Mouse (Mus musculus) lung, postnatal 25 days (tissue): ENCODE measurements around the gene 1700122O11Rik.

Source experiments
- DNase-seq: peaks from one replicate; pipeline ENCODE4 v3.0.0; 2022; ENCODE audit warnings: low spot score

The 1700122O11Rik gene

DNA sequence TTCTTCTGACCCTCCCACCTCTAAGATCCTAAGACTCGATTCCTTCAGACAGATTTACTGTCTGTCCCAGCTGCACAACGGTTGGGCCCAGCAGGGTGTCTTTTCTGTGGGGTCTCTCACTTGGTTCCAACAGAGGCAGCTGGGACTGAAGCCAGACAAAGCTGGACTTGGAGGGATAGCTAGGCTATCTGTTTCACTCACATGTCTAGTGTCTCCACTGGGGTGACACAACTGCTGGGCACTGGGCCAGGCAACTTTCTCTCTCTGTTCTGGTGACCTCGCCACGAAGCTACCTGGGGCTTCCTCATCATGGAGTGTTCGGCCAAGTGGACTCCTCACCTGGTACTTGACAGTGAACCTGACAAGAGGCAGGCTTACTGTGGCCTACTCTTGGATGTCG, 10.4 kb downstream of the 1700122O11Rik start:
- no peak for DNase-seq

DNA sequence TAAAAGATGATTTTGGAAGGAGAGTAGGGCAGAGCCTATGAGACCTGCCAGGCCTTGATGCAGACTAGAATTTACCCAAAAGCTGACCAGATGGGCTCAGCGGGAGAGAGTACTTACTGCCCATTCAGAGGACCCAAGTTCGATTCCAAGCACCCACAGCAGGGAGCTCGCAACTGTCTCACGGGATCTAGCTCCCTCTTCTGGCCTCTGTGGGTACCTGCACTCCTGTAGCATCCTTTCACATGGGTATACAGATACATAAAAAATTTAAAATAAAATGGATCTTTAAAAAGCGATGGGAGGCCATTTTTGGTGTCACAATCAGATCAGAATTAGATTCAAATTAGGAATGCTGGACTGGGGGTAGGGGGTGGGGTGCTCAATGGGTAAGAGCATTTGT, 11.1 kb downstream of the 1700122O11Rik start:
- DNase-seq, result no peak

DNA sequence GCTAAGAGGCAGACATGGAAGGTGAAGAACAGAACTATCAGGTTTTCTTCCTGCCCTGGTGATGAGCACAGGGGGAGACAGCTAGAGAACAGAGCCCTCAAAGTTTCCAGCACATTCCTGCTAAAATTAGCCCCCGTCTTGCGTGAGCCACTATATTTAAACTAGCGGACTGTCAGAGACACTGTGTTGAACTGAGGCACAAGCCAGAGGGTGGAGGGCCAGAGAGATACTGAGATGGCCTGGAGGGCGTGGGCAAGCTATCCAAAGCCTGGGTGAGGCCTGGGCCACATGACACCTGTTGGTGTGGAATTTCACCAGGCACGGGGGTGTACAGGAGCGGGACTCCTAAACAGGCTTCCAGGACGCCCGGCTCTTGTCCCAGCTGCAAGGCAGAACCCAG, 14.0 kb downstream of the 1700122O11Rik start:
- DNase-seq, result no peak

DNA sequence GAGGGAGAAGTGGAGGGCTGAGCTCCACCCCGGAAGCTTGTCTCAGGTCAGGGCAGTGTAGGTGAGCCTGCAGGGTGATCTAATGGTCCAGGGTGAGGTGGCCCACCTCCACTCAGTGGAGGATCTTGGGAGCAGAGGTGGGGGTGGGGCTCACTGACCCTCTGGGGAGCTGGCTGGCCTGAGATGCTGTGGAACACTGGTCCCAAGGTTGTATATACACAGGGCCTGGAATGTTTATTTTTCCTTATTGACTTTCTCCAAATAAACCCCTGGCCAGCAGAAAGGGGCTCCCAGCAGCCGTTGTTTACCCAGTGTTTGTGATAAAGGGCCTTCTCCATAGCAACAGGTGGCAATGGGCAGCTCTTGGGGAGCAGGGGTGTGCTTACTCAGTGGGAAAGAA, 18.5 kb downstream of the 1700122O11Rik start:
- peak; percentile 80 for DNase-seq

DNA sequence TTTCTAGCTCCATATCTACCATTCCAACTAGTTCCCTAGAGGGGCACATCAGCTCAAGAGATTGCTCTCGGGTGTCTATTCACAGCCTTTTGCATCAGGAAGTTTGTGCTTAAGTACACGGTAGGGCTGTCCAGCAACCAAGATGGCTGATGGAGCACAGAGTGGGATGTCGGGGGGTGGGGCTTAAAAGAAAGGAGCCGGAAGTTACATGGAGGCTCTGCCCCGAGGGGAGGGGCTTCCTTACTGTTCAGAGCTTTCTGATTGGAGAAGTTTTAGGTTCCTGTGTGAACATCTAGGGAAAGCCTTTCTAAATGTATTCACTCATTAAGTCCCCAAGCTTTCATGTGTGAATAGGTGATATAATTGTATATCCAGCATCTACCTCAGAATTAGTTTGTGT, 21.5 kb downstream of the 1700122O11Rik start:
- no peak for DNase-seq

DNA sequence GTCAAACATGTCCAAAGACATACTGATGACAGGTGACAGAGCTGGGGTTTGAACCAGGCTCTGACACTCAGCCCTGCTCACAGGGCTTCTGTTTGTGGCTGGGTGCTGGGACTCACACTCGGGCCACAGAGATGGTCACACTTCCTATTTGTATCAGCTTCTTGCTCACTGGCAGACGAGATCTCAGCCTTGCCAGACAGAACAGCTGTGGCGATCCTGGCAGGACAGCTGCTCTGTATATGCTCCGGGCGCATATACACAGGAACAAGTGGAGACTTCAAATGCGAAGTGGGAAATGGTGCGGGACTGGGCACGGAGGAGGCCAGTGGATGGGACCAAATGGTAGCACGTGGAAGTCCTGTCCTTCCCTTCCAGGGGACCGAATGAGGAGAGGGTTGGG, 25.5 kb downstream of the 1700122O11Rik start:
- no peak for DNase-seq

DNA sequence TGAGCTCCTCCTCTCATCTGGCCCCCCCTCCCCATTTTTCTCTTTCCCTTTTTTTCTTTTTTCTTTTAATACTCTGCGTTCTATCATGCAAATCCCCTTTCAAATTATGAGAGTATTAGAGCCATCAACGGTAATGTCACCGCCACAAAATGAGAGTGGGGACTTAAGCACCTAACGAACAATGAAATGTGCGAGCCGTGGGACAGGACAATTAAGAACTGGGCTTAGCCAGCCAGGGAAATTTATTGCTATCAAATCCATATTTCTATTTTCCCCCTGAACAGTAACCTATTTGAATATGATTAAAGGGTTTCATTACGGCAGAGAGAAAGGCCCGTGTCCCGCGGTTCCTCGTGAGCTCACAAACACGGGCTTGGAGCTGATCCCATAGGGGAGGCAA, 27.0 kb downstream of the 1700122O11Rik start:
- DNase-seq, result no peak

DNA sequence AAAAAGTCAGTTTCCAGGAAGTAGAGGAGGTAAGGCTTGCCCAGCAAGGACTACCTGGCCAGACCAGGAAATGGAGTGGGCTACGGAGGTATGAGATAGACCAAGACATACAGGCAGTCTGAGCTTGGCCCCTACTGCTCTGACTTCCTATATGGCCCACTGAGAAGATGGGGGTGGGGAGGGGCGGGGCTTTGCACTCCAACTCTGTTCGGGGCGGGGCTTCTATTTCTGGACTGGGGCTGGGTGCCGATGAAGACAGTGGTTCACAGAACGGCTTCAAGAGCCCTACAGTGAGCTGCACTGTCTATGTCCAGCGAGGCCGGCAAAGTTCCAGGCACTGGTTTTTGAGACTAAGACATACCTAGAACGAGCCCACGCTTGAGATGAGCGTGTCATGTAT, 27.8 kb downstream of the 1700122O11Rik start:
- DNase-seq, result no peak

DNA sequence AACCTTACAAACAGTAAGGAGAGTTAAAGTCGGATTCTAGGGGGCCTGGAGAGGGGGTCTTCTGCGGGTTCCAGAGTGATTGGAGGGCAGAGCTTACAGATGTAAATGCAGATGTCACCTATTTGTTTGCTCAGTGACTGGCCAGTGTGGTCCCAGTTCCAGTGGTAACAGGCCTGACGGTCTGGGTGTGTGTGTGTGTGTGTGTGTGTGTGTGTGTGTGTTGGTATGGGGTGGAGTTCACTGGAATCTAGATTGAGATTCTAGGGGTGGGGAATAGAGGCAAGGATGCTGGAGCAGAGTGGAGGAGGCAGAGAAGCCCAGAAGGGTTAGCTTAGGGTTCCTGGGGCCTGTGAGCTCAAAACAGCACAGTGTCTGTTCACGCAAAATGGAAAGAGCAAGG, 32.3 kb downstream of the 1700122O11Rik start:
- DNase-seq, result no peak

DNA sequence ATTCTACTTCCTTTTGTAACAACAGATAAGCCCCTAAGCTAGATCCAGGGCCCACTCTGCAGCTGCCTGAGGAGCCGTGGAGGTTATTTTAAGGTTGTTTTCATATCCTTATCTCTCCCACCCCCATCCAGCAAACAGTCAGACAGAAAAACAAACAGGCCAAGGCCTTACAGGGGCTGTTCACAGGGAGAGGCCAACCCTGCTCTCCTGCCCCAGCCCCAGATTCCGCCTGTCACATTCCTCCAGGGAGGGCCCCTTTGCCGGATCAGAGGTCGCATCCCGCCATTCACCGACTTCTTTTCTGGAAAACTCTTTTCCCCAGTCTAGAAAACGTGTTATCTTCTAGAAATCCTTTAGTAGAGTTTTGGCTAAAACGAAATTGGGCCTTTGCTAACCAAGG, 33.0 kb downstream of the 1700122O11Rik start:
- DNase-seq, result no peak

DNA sequence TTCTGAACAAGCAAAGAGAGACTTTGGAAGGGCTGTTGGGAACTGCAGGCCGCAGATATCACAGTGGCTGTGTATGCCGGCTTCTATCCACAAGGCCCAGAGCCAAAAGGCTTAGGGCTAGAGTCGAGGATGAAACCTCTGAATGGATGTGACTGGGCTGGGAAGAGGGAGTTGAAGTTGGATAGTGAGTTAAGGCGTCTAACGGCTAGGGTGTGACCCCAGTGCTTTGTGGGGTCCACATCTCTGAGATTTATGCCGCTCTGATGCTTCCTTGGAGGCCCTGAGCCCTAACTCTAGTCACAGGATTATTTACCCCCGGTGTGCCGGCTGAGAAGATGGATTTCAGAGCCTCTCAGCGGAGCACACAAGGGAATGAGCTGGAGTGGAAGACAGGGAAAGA, 33.5 kb downstream of the 1700122O11Rik start:
- no peak for DNase-seq

DNA sequence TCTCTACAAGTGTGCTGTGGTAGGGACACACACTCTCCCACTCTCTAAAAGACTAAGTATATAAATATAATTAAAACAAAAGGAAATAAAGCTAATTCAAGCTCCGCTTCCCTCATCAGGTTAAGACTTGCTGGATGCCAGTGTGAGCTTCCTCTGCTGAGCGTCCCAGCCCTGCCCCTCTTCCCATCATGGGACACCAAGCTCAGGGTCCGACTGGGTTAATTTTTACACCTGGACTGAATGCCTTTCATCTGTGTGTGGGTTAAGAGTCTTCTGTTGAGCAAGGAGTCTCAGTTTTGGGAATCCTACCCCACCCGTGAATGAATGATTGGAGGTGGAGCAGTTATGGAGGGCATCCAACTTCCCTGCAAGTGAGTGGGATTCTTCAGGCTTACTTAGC, 35.6 kb downstream of the 1700122O11Rik start:
- no peak for DNase-seq

DNA sequence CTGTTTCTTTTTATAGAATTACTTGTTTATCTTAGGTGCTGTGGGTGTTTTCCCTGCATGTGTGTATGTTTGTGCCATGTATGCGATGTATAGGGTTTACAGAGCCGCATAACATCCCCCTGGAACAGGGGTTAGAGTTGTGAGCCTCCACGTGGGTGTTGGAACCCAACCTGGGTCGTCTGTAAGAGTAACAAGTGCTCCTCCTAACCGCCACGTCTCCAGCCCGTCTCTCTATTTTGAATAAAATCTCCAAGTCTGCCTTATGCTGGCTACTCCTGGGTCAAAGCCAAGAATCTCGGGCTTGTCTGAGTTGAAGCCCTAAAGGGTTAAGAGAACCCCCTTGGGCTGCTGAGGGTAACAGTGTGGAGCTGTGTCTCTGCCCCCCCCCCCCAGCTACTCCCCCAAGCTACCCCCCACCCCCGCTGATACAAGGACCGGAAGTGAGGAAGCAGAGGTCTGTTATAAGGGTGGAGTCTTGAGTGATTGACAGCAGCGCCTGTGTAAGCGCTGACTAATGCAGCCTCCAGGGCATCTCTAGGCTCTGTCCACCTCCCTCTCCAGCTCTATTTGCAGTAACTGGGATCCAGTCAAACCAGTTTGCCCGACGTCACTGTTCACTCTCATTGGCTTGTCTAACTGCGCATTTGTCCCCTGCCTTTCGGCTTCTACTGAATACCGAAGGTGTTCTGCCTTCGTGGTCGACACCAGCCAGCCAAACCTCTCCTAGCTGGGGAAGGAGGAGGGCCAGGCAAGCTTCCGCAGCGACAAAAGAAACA, 36.3 kb downstream of the 1700122O11Rik start:
- DNase-seq, result peak; percentile 92

DNA sequence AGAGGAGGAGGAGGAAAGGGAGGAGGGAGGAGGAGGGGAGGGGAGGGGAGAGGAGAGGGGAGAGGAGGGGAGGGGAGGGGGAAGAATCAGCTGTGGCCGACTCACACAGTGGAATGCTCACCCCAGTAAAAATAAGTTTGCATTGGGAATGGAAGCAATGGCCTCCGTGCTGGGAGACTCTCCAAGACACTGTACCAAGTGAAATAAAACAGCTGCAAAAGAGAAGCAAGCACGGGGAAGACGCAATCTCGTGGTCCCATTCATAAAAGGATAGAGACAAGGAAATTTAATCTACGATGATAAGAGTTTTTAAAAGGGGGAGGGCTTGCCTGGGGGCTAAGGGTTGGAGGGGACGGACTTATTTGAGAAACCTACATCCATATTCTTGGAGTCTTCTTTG, 36.9 kb downstream of the 1700122O11Rik start:
- no peak for DNase-seq

DNA sequence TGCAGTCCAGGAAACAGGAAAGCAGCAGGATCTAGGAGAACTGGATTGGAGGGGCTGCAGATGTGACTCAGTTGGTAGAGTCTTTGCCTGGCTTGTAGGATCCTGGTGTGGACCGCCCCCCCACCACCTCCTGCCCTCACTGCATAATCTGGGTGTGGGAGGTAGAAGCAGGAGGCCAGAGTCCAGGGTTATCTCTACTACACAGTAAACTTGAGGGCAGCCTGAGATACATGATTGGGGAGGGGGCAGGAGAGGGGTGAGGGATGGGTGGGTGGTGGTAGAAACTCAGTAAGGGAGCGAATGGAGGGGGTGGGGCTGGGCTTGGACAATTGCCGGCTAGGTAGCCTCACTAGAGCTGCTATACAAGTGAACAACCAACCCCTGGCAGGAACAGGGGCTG, 38.3 kb downstream of the 1700122O11Rik start:
- no peak for DNase-seq

DNA sequence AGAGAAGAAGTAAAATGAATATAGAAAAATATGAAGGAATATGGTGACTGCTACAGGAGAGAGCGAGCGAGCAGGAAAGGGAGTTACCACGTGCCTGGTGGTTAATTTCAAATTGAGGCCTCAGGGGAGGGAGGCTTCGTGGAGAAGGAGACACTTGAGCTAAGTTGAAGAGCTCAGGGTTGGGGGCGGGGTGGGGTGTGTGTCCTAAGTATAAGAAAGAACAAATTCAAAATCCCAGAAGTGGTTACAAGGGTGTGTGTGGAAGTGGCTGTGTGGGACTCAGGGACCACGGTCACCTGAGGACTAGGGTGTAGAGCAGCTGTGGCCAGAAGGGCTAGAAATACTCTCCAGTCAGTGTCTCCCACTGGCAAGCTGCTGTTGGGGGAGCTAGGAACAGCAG, 38.7 kb downstream of the 1700122O11Rik start:
- DNase-seq, result peak; percentile 76

DNA sequence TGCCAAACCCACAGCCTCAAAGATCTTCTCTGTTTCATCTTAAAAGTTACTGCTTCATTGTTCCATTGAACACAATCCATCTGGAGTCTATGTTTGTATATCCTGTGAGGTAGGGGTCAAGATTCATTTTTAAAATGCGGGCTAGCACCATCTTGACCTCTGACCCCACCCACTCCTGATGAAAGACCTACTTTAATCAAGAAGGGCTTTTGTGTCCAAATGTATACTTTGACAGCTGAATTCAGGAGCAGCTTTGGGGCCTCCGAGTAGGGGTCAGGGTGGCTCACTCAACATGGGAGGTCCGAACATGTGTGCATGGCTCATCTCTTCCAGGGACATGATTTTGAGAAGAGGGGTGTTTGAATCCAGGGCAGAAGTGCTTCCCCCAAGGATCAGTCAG, 40.3 kb downstream of the 1700122O11Rik start:
- no peak for DNase-seq

DNA sequence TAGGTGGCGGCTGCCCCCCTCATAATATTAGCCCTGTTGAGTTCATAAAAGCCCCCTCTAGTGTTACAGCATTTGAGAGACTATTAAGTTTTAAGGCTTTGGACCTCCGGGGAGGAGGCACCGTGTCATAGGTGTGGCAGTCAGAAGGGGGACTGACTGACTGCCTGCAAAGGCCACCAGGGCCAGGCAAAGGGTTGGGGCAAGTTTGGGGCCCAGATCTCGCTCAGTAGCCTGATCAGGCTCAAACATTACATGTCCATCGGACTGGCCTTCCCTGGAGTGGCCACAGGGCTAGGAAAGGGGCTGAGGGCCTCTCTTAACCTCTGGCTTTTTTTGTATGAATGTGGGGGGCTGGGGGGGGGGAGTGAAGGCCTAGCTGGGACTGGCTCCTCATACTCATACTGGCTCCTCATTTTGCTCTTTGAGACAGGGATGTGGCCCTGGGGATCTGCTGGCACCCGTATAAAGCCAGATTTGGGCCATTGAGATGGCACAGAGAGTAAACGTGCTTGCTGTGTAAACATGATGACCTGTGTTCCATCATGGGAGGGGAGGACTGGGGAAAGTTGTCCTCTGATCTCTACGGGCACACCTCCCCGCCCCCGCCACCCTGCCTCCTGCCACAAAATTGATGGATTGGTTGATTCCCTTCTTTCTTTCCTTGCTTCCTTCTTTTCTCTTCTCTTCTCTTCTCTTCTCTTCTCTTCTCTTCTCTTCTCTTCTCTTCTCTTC, 47.5 kb downstream of the 1700122O11Rik start:
- no peak for DNase-seq

DNA sequence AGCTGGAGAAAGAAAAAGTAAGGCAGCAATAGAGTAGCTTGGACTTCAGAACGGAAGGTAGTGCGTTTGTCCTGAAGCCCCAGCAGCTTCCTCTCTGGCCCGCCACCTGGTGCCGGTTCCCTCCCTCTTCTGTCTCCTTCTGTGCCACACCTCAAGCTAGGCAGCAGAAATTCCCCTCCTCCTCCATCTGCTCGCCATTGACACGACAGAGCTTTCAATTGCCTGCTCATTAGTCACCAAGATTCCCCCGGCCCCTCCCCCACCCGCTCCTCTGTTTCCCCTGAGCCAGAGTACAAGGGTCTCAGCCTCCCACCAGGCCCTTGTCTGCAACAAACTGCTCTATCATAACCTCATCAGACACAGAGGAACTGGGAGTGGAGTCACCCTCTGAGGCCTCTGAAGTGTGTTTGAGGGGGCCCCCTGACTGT, 48.1 kb downstream of the 1700122O11Rik start:
- peak; percentile 44 for DNase-seq

DNA sequence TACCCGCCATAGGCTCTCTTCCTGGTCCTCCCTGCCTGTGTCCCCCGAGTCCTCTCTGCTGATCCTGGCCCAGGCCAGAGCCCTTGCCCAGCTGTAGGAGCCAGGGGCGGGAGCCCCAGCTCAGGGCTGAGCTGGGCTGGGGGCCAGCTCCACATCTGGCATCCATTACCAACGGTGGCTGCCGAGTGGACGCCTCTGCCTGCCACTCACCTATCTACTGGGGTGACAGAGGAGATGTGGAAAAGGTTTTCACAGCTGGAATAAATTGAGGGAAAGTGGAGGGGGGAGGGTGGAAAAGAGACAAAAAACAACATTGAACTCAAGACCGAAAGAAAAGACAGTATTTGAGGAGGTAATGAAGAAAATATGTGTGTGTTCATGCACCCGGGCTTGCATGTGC, 49.3 kb downstream of the 1700122O11Rik start:
- DNase-seq, result no peak

DNA sequence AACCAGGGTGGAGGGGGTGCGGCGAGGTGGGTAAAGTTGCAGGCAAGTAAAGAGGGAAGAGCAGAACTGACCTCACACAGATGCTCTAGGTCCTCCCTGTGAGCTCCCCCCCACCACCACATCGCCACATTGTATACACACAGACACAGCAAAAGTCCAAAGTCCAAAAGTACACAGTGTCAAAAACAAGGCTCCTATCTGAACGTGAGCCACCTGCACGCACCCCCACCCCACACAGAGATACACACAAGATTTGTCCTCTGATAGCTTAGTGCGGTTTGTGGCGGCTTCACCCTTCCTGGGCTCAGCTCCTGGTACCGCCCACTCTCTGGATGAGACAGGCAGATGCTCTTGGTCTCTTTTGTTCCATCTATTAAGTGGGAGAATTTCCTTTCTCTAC, 50.0 kb downstream of the 1700122O11Rik start:
- DNase-seq, result no peak
